Mouse (Mus musculus): ENCODE data around the gene Cntnap2. TPM values are rescaled to one million over a fixed set of nuclear protein-coding genes. Genes with fewer than 3 reads are reported as not detected.

The Cntnap2 gene
- polyA plus RNA-seq, 1 experiment from 2014 or later: 4.7 TPM

DNA sequence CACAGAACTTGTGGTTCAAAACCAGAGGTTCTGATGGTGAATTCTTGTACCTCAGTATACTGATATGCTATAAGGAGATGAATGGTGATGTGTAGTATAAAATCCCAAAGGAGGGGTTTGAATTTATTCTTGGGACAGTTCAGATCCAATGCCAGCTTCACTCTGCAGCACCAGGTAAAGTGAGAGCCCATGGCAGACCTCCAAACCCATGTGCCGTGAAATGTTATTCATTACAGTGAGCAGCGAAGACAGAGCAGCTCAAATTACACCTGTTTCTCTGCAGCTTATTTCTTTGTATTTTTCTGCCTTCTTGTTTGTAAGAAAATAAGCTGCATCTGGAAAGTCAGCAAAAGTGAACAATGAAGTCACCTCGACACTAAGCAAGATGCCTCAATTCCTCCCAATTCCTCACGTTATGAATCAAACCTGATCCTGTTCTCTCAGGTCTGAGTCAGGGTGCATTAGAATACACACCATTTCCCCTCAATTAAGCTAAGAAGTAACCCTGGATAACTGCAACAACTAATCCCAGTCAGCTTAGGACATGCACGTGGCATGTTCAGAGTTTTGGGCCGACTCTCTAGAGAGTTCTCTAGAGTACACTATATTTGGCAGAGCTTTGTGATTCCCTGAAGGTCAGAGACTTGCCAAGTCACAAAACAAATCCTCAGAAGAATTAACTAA, 915.5 kb downstream of the Cntnap2 start:
- H3K9me3 ChIP-seq: no peaks in the 10 kb centered on the region
- H3K27ac ChIP-seq: no peak overlapping the region
- peaks cover 4% of the 10 kb centered on the region; the same call in 1 of the 2 replicates for H3K4me1 ChIP-seq
- WGBS: 45% methylated on average over 6 of the region's 6 CpGs
- no peak overlapping the region for H3K9ac ChIP-seq
- no peak overlapping the region for H3K4me3 ChIP-seq
- H3K4me2 ChIP-seq (replicated peaks): no peak overlapping the region
- H3K27me3 ChIP-seq: no peaks in the 10 kb centered on the region
- ATAC-seq (ENCODE audit: low FRiP score, low read depth): no peak
- no peaks in the 10 kb centered on the region for H3K36me3 ChIP-seq

DNA sequence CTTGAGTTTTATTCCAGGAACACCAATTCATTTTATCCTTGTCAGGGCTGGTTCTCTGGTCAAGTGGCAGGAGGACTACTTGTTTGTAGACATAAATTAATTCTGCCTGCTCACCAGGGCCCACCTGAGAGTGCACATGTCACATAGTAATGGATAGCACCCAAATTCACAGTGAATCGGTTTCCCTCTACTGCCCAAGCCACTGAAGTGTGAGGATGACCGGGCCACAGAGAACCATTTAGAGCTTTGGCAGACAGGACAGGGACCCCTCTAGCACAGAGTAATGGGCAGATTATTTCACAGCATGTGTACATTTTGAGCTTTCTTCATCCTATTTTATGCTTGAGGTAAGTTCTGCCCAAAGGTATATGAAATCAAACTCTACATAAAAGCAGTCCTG, 920.0 kb downstream of the Cntnap2 start:
- ATAC-seq (ENCODE audit: low FRiP score, low read depth): no peak
- Histone ChIP-seq H3K27ac (no peak overlapping the region), H3K9me3 (no peaks in the 10 kb centered on the region), H3K4me3 (no peak overlapping the region), H3K27me3 (no peaks in the 10 kb centered on the region), H3K9ac (no peak overlapping the region), H3K4me1 (peaks cover 4% of the 10 kb centered on the region; the same call in 1 of the 2 replicates), H3K36me3 (no peaks in the 10 kb centered on the region), H3K4me2 (replicated peaks) (no peak overlapping the region)
- WGBS: 91% methylated on average over 2 of the region's 2 CpGs

DNA sequence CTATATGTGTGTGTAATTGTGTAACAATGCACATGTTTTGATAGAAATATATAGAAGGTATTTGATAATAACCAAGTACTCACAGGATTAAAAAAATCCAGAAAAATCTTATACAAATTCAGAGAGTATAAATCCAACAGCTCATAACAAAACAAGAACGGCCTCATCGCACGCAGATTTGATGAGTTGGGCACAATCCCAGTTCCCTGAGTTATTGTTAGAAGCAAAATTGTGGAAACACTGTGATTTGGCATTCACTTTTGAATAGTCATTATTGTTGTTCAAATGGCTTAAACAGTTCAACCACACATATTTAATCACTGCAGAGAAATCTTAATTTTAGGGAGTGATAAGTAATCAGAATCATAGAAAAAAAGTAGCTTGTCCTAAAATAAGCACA, 928.9 kb downstream of the Cntnap2 start:
- no peak overlapping the region for H3K4me3 ChIP-seq
- H3K27ac ChIP-seq: no peak overlapping the region
- 84% methylated on average over 3 of the region's 3 CpGs for WGBS
- H3K4me2 ChIP-seq (replicated peaks): no peak overlapping the region
- no peaks in the 10 kb centered on the region for H3K9me3 ChIP-seq
- H3K9ac ChIP-seq: no peak overlapping the region
- peaks cover 6% of the 10 kb centered on the region; the same call in 1 of the 2 replicates for H3K4me1 ChIP-seq
- H3K27me3 ChIP-seq: no peaks in the 10 kb centered on the region
- ATAC-seq (ENCODE audit: low FRiP score, low read depth): no peak
- no peaks in the 10 kb centered on the region for H3K36me3 ChIP-seq

DNA sequence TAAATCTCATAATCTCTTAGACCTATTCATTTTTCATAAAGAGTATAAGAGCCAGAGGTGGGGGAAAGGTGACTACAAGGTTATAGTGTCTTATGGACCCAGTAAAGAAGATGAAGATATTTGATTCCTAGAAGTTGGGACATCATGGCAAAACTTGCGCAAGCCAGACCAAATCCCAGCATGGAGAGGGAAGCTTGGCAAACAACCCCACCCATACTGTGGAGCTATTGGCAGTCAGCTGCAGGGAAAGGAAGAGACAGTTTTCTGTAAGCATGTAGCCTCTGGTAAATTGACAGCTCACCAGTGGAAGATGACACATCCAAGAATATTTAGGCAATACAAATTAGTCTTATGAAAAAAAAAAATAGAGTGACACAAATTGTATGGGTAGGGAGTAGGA, 931.9 kb downstream of the Cntnap2 start:
- Histone ChIP-seq H3K9ac (no peak overlapping the region), H3K36me3 (no peaks in the 10 kb centered on the region), H3K9me3 (no peaks in the 10 kb centered on the region), H3K27ac (no peak overlapping the region), H3K4me1 (peaks cover 6% of the 10 kb centered on the region; the same call in 1 of the 2 replicates), H3K4me3 (no peak overlapping the region), H3K4me2 (replicated peaks) (no peak overlapping the region), H3K27me3 (no peaks in the 10 kb centered on the region)
- no peak for ATAC-seq (ENCODE audit: low FRiP score, low read depth)
- 97% methylated on average over 1 of the region's 1 CpGs for WGBS

DNA sequence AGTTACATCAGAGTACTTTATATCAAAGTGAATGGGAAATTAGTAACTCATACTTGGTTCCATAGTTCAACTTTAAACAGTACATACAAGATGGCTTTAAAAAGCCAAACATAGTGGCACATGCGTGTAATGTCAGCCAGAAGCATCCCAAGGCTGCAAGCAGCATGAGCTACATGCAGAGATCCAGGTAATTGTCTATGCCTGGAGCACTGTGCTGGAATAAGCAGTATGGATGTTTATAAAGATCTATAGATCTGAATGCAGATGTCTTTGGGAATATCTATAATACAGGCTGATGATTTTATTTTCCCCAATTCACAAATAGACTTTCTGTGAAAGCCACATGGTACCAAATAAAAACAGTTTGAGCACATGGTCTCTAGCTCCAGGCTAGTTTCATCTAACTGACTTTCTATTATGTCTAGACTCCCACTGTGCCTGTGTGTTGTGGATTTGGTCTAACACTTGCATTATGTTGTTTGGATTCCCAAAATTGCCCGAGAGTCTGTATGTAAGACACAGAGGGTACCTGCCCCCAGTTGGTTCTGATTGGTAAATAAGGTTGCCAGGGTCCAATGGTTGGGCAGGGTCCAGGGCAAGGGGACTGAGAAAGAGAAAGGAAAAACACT, 963.5 kb downstream of the Cntnap2 start:
- H3K27ac ChIP-seq: no peak overlapping the region
- H3K36me3 ChIP-seq: no peaks in the 10 kb centered on the region
- ATAC-seq (ENCODE audit: low FRiP score, low read depth): no peak
- H3K4me3 ChIP-seq: no peak overlapping the region
- no peak overlapping the region for H3K4me2 ChIP-seq (replicated peaks)
- H3K27me3 ChIP-seq: no peaks in the 10 kb centered on the region
- H3K9ac ChIP-seq: no peak overlapping the region
- no peaks in the 10 kb centered on the region for H3K9me3 ChIP-seq
- 68% methylated on average over 2 of the region's 2 CpGs for WGBS
- no peaks in the 10 kb centered on the region for H3K4me1 ChIP-seq

DNA sequence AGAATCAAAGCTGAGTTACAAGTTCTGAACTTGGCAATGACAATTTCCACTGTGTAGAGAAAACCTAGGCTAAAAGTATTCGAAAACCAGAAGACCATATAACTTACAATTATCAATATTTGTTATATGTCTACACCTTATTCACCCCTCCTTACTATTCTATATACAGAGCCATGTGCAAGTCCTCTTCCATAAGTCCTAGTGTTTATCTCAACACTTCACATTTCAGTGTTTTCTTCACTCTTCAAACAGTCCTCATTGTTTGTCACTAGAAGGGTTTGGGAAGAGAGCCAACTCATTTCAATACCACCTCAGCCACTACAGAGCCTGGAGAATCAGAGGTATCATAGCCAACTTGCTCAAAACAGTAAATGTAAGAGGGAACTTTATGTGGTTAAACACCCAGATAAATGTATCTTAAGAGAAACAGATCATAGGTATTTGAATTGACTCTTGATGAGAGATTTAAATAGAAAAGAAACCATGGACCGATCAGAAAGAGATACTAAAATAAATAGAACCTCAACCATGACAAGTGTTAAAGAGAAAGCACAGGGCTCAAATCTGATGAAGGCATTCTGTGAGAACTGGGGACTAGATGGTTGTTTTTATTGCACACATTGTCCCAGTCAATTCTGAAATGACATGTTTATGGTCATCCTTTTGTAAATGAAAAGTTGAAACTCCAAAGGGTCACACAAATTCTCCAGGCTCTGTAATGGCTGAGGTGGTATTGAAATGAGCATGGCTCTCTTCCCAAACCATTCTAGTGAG, 972.9 kb downstream of the Cntnap2 start:
- no peak overlapping the region for H3K9ac ChIP-seq
- WGBS: 66% methylated on average over 2 of the region's 2 CpGs

DNA sequence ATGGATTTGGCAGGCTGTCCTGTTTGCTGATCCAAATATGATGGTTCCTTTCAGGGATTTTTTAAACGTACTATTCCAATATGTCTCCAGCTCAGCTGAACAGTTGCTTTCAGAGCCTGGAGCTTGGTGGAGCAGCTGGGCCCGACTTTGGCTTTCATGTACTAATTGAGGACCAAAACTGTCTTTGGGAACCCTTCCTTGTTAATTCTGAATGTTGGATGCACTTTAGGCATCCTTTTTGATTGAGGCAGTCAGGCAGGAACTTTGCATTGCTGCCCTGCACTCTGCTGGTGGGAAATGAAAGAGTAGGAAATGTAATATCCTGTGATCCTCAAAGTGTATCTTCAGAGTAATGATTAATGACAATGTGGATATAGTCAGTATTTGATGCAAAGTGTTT, 974.0 kb downstream of the Cntnap2 start:
- H3K4me3 ChIP-seq: no peak overlapping the region
- H3K9me3 ChIP-seq: no peaks in the 10 kb centered on the region

More for the DNA sequence above, 972.9 kb downstream of the Cntnap2 start:
- no peak for ATAC-seq (ENCODE audit: low FRiP score, low read depth)
- H3K4me2 ChIP-seq (replicated peaks): no peak overlapping the region
- H3K4me1 ChIP-seq: no peaks in the 10 kb centered on the region
- H3K4me3 ChIP-seq: no peak overlapping the region
- H3K36me3 ChIP-seq: no peaks in the 10 kb centered on the region
- no peak overlapping the region for H3K27ac ChIP-seq
- H3K9me3 ChIP-seq: no peaks in the 10 kb centered on the region
- H3K27me3 ChIP-seq: no peaks in the 10 kb centered on the region

DNA sequence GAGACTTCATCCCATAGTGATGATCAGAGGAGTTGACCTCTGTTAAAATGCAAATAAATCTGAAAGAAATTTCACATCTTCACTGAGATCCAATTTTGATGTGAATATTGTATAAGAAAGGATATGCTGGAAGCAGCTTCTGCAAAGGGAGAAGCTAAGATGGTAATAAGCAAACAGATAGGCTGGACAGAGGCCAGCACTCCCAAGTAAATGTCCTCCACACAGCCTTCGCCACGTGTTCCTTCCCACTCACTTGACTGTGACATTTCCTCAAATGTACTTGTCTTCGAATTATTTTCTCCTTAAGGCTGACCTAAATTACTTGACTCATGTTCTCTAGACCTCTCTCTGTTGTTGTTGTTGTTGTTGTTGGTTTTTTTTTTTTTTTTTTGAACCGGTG, 981.5 kb downstream of the Cntnap2 start:
- Histone ChIP-seq H3K9me3 (no peaks in the 10 kb centered on the region), H3K27me3 (no peaks in the 10 kb centered on the region), H3K4me1 (no peaks in the 10 kb centered on the region), H3K27ac (no peak overlapping the region), H3K9ac (no peak overlapping the region), H3K4me3 (no peak overlapping the region), H3K36me3 (no peaks in the 10 kb centered on the region), H3K4me2 (replicated peaks) (no peak overlapping the region)
- 84% methylated on average over 4 of the region's 4 CpGs for WGBS
- no peak for ATAC-seq (ENCODE audit: low FRiP score, low read depth)

More for the DNA sequence above, 974.0 kb downstream of the Cntnap2 start:
- H3K27me3 ChIP-seq: no peaks in the 10 kb centered on the region
- ATAC-seq (ENCODE audit: low FRiP score, low read depth): no peak
- H3K36me3 ChIP-seq: no peaks in the 10 kb centered on the region
- no peak overlapping the region for H3K27ac ChIP-seq
- WGBS: 68% methylated on average over 2 of the region's 2 CpGs
- no peak overlapping the region for H3K9ac ChIP-seq
- no peak overlapping the region for H3K4me2 ChIP-seq (replicated peaks)
- H3K4me1 ChIP-seq: no peaks in the 10 kb centered on the region

DNA sequence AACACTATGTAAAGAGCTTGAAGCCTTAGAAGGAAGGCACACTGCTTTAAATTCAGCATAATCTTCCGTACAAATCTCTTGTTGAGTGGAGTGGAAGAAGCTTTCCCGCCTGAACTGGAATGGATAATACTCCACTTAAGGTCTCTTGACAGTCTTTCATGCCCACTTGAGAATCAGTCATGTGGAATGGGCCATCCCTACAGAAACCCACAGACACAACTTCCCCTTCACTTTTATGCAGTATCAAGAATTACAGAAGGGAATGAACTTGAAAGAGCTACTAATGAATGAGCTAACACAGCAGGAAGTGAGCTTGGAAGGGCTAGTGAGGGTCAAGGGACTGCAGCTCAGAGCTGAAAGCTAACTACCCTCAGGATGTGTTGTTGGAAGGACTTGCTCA, 1021.1 kb downstream of the Cntnap2 start:
- no peak overlapping the region for H3K27ac ChIP-seq
- H3K4me3 ChIP-seq: no peak overlapping the region
- no peak overlapping the region for H3K4me2 ChIP-seq (replicated peaks)
- no peaks in the 10 kb centered on the region for H3K4me1 ChIP-seq
- H3K9me3 ChIP-seq: no peaks in the 10 kb centered on the region
- ATAC-seq (ENCODE audit: low FRiP score, low read depth): no peak
- H3K9ac ChIP-seq: no peak overlapping the region
- H3K36me3 ChIP-seq: no peaks in the 10 kb centered on the region
- WGBS: 84% methylated on average over 2 of the region's 2 CpGs
- H3K27me3 ChIP-seq: no peaks in the 10 kb centered on the region

DNA sequence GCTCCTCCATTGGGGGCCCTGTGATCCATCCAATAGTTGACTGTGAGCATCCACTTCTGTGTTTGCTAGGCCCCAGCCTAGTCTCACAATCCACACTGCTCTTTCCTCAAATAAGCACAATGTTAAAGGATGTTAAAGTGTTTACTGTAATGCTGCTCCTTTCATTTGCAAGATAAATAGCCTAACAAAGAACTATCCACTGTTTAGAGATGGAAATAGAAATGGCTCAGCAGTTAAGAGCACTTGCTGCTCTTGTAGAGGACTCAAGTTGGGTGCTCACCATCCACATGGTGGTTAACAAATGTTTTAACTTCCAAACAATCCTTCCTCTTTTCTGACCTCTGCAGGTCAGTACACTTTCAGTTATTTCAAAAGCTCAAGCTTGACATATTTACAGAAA, 1022.3 kb downstream of the Cntnap2 start:
- Histone ChIP-seq H3K36me3 (no peaks in the 10 kb centered on the region), H3K9me3 (no peaks in the 10 kb centered on the region), H3K4me1 (no peaks in the 10 kb centered on the region), H3K27me3 (no peaks in the 10 kb centered on the region), H3K9ac (no peak overlapping the region), H3K4me2 (replicated peaks) (no peak overlapping the region), H3K27ac (no peak overlapping the region), H3K4me3 (no peak overlapping the region)
- ATAC-seq (ENCODE audit: low FRiP score, low read depth): no peak

DNA sequence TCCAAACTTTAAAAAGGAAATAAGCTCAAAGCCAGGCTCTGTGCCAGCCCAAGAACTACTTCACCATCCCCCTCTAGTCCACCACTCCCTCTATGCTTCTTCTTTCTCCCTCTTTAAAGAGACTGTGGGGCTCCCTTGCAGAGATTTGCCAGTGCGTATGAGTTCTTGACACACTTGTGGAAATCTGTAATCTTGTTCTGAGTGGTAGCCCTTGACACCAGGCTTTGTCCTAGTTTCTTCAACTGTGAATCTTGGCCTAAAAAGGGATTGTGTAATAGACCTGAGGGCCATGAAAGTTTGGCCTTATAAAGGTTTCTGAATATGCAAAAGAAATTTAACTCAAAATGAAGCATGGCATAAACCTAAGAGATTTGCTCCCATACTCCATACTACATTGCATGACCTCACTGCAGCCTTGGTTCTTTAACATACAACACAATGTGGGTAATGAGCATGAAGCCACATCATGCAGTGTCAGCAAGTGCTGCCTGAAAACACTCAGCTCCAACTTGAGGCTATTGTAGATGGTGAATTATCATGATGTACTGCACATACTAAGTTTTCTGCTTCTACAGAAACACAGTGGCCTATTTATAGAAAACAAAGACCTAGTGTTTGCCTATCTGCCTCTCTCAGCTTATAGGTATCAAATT, 1084.2 kb downstream of the Cntnap2 start:
- H3K36me3 ChIP-seq: no peaks in the 10 kb centered on the region
- H3K4me3 ChIP-seq: no peak overlapping the region
- no peaks in the 10 kb centered on the region for H3K27me3 ChIP-seq
- H3K9me3 ChIP-seq: no peaks in the 10 kb centered on the region
- 93% methylated on average over 1 of the region's 1 CpGs for WGBS
- H3K4me2 ChIP-seq (replicated peaks): no peak overlapping the region
- H3K4me1 ChIP-seq: no peaks in the 10 kb centered on the region
- no peak for ATAC-seq (ENCODE audit: low FRiP score, low read depth)
- H3K27ac ChIP-seq: no peak overlapping the region
- H3K9ac ChIP-seq: no peak overlapping the region

DNA sequence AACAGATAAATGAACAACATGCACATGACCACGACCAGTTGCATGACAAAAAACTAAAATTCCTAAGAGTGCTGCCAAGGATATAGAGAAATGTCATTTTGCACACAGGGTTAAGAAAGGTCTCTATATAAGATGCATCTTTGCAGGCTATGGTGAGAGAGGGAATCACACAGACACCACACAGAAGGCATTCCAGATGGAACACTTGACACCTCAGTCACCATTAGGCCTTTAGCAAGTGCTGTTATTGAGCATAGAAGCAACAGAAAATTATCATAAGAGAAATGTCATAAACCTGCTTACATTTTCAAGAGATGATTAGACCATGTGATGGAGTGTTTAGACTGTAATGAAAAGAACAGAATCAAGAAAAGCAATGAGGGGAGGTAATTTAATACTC, 1107.7 kb downstream of the Cntnap2 start:
- 70% methylated on average over 1 of the region's 1 CpGs for WGBS
- Histone ChIP-seq H3K4me2 (replicated peaks) (no peak overlapping the region), H3K9me3 (no peaks in the 10 kb centered on the region), H3K36me3 (no peaks in the 10 kb centered on the region), H3K27ac (no peak overlapping the region), H3K4me1 (no peaks in the 10 kb centered on the region), H3K4me3 (no peak overlapping the region), H3K27me3 (no peaks in the 10 kb centered on the region), H3K9ac (no peak overlapping the region)
- ATAC-seq (ENCODE audit: low FRiP score, low read depth): no peak
